Mouse (Mus musculus) G1E (cell line): ENCODE results near the gene Eefsec.

Experiments
- CTCF ChIP-seq: IDR thresholded peaks from 2 replicates; pipeline ENCODE4 v1.5.1; 2012; ENCODE audit warnings: low read depth, low read length, inconsistent platforms, mixed read lengths
- POLR2AphosphoS5 ChIP-seq: IDR thresholded peaks from 2 replicates; pipeline ENCODE4 v1.6.1; 2012; ENCODE audit warnings: low read depth, low read length, inconsistent platforms; ENCODE audit not compliant: insufficient replicate concordance

DNA sequence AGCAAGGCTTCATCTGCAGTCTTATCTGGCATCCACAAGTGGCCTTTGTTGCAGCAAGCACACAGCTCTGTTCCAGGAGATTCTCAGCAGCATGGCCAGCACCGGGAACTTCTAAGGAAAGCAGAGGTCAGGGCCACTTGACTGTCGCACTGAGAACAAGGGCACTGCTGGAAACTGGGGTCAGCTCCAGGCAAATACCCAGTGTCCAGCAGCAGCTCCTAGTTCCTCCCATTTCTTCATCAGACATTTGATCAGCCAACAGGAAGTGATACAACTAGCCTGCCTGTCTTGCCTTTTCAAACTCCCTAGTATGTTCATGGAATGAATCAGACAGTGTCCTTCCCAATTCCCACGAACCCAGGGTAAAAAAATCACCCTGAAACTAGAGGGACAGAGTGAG, 66.6 kb downstream of the Eefsec start:
- TF ChIP-seq CTCF, result no peak
- TF ChIP-seq POLR2AphosphoS5, result no peak
